Mouse (Mus musculus): Measurements from ENCODE around the gene Ulk3. TPM values are rescaled to one million over a fixed set of nuclear protein-coding genes. Genes with fewer than 3 reads are reported as not detected.

Ulk3 gene
- total RNA-seq, 2 experiments from 2014 or later: 23.0 to 31.3 TPM

DNA sequence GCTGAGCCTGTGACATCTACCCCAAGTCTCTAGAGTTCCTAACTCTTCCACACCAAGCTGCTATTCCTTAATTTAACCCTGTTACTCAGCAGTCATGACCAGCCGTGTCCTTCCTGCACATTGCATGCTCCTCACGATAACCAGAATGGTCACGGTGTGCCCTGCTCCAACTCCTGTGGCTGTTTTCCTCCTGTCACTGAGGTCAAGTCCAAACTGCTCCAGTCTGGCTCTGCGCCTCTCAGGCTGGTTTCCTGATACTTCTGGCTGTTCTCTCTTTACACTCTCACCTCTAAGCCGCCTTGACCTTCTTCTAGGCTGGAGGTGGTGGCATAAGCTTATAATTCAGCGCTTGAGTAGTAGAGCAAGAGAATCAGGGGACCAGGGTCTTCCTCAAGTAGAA is 20.8 kb upstream of the Ulk3 start:
- DNase-seq: no peak

DNA sequence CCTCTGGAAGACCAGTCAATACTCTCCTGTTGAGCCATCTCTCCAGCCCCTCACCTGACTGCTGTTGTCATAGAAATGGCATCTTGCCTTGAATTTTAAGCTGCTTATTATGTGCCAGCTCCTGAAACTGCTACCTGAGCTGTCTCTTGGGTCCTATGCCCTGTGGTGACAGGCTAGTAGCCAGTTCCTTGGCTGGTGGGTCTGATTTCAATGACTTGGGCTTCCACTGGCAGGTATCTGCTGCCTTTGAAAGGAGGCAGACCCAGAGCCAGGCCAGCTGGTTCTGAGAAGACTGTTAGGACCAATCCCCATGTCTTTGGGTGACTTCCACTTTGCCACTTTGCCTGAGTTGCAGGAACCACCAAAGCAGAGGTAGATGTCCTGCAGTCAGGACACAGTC is 14.9 kb upstream of the Ulk3 start:
- DNase-seq: no peak

DNA sequence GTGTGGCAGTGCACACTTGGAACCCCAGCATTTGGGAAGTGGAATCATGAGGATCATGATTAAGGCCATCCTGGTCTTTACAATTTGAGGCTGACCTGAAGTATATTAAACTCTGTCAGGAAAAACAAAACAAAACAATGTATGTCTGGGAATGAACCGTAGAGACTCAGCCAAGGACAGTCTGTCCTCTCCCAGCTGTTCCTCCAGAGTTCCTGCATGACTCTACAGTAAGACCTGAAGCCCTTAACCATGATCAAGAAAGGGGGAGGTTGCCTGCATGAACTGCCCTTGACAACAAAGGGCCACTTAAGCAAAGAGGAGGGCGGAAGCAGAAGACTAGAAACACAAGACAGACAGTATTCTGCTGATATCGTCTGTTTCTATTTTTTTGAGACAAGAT is 13.7 kb upstream of the Ulk3 start:
- no peak for DNase-seq

DNA sequence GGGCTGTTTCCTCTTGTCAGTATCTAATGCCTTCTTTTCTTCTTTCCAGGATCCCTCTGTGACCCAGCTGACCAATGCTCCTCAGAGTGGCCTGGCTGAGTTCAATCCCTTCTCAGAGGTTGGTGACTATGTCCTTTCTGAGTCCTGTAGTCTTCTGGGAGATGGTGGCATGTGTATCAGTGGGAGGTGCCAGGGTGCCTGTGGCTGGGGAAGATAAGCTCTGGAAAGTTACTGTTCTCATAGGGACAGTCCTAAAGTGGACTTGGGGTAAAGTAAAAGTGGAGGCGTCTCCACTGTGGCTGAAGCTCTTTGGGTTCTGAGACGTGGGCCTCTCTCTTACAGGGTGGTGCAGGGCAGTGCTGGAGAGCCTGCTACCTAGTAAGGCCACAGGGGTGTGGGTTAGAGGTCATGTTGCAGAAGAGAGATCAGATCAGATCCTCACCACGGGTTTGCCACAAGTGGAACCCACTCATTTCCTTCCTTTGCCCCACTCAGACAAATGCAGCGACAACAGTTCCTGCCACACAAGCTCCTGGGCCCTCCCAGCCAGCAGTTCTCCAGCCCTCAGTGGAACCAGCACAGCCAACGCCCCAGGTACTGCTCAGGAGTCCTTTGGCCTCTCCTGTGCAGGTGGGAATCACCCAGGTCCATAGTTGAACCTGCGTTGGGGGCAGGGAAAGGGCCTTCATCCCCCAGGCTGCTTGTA is 12.0 kb upstream of the Ulk3 start:
- no peak for DNase-seq

DNA sequence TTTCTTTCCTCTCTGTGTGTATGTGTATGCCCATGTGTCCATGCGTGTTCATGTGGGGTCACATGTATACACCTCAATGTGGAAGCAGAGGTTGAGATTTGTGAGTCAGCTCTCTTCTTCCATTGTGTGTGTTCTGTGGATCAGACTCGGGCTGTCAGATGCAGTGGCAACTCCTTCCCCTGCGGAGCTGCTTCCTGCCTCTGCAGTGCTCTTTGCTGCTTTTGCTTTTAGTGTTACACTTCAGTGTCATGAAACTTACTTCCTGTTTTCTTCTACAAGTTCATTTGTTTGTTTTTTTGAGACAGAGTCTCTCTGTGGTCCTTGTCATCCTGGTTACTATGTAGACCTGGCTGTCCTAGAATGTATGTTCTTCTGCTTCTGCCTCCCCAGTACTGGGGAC is 4.3 kb upstream of the Ulk3 start:
- DNase-seq: no peak

DNA sequence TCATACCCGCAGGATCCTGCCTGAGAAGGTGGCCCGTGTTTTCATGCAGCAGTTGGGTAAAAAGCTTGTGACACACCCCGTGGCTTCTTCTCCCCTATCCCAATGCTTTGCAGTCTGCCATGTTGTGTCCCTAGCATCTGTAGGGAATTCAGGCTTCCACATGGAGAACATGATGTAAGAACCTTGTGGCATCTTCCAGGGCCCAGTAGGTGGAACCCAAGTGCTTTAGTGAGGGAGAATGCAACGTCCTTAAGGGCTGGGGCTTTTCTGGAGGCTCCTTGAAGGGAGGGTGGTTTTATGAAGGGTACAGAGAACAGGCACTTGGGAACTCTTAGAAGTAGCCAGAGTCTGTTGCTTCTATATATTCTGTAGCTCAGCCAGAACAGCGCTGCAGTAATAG is 1.5 kb downstream of the Ulk3 start:
- DNase-seq: no peak

DNA sequence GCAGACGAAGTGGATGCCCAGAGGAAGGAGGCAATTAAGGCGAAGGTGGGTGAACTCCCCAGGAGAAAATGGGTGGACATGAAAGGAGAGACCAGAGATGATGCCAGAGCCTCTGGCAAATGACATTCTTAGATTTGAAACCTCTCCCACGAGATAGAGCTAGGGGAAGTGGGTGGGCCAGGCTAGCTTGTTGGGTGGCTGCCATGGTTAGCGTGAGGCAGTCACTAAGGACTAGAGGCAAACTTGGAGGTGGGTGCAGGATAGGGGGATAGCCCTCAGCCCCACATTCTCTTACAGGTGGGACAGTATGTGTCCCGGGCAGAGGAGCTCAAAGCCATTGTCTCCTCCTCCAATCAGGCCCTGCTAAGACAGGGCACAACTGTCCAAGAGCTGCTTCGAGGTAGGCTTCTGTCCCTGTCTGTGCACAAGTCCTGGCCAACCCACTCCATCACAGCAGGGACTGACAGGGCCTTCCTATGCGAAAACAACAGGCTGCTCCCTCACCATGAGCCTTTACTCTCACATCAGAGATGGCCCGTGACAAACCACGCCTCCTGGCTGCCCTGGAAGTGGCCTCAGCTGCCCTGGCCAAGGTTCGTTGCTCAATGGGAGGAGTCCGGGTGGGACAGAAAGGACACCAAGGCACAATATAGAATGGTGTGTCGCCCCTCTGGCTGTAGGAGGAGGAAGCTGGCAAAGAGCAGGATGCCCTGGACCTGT is 4.4 kb downstream of the Ulk3 start:
- no peak for DNase-seq

DNA sequence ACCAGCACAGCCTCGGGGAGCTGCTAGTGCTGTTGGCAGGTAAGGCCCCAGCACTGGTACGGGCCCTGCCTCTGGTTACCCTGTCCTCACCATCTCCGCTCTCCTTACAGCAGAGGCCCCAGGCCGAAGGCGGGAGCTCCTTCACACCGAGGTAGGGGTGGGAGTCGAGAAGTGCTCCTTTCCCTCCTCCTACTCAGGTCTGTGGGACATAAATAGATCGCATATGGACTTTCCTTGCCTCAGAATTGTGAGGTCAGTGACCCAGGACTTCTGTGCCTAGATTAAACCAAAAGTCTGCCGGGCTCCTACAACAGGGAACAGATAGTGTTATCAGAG is 4.9 kb downstream of the Ulk3 start:
- DNase-seq: no peak

DNA sequence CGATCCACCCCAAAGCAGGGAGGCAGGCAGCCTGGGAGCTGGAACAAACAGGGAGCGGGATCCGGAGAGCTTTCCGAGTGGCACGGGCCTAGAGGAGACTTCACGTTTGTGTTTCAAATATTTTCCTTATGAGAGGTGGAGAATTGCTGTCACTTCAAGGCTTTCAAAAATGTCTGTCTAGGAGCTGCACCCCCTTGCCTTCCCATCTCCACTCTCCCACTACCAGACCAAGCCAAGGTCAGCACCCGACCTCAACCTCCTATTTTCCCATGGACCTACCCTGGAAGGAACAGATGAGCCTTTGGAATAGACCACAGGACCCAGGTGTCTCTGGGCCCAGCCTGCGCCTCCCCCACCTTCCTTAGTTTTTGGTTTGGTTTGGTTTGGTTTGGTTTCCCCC is 8.0 kb downstream of the Ulk3 start:
- DNase-seq: no peak

DNA sequence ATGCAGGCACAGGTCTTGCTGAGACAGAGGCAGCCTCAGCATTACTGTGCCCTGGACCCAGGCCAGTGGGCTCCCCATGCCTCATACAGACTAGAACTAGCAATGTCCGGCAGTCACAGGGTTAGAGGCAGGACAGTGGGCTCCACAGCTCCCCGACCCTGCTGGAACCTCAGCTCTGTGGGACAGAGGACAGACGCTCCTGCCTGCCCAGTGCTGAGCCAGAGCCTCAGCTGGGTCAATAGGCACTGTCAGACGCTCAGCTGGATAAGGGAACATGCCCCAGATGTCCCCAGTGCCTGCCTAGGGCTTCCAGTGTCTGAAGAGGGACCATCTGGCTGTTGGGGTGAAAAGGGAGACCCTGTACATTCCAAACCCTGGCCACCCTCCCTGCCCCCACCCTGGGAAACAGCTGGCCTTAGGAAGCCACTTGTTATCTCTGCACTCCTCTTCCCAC is 8.7 kb downstream of the Ulk3 start:
- no peak for DNase-seq

DNA sequence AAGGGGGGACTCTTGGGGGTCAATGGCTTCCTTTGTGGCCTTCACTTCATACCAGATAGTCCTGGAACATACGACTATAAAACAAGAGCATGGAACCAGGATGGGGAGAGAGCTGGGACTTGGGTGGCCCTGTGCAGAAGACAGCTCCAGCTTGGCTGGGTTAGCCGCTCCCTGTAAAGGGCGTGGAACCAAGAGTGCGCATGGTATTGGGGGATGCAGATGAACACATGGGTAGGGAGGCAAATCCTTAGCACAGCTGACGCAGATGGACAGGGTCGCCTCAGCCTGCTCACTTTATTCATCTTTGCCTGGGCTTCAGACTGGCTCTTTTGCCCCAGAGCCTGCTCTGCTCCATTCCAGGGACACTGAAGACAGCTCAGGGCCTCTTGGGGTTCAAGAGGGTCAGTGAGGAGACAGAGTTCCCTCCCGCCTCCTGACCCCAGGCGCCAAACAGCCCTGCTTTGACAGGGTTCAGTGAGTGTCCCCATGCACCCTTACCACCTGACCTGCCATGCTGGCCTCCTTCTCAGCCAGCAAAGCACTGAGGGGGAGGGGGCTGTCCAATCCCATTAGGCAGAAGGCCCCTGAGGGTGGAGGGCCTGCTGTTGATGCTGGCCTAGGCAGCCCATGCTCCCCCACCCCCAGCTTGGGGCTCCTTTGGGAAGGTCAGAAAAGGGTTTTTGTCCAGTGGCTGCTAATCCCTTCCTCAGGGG is 9.8 kb downstream of the Ulk3 start:
- no peak for DNase-seq

DNA sequence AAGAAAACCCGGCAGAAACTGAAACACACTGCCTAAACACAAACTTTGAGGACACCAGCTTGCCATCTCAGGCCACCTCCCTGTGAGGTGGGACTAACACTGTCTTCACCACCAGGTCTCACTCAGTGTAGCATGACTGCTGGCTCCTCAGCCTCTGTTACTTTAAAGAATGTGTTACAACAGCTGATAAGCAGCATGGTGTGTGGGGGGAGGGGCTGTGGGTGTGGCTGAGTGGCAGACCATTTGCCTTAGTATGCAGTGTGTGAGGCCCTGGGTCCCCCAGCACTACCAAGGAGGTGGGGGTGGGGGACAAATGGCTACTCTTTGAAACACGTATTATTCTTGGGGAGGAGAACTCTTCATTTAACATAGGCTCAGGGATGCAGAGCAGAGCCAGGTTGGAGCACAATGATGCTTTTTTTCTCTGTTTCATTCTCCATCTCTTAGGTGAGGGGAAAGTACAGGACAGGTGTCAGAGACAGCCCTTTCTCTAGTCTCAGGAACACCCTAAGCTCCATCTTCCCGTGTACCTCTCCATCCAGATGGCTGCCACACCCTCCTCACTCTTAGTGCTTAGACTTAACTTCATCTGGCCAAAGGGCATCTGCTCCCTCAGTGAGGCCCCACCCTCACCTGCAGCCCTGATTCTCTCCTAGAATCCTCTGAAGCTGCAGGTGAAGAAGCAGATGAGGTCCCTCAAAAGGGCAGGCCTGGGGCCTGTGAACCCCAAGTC is 11.5 kb downstream of the Ulk3 start:
- no peak for DNase-seq

DNA sequence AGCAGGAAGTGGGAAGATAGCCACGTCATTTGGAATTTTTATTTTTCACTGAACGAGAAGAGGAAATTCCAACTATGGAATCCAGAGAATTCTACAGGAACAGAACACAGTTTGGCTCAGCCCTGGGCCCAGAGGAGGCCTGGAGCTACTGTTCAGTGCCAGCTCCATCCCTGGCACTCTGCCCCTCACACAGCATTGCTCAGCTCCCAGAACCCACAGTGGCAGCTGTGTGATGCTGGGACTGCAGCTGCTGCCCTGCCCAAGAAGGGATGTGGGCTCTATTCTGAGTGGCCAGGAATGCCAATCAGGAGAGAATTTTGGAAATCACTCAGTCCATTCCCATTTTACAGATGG is 12.1 kb downstream of the Ulk3 start:
- peak; percentile 62 to 76 for DNase-seq

DNA sequence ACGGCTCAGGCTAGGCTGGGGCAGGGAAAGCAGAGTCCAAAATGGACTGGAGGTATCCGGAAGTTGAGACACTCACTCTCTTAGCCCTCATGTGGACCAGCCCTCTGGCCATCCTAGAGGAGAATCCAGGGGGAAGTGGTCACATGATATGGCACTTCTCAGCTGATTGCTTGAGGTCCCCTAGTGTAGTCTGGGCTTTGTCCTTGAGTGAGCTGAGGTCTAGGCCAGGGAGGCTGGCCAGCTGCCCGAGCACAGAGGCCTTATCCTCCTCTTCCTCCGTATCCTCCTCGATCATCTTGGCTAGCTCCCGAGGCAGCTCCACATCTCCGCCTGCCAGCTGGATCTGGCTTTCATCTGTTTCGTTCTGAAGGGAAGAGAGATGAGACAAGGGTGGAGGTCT is 12.8 kb downstream of the Ulk3 start:
- DNase-seq: no peak

DNA sequence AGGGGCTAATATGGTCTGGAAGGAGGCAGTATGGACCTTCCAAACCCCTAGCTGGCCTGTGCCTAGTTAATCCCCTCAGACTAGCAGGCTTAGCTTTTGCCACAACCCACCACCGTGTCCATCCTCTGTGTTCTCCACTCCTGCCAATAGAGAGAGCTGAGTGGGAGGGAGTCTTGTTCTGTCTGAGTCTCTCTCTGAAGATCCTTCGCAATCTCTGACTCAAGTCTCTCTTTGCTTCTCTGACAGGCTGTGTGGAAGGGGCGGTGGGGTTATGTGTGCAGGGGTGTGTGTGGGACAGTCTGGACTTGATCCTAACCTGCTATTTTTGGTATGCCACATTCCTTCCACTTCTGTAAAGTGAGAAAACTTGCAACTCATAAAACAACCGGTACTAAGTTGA is 15.6 kb downstream of the Ulk3 start:
- DNase-seq: no peak

DNA sequence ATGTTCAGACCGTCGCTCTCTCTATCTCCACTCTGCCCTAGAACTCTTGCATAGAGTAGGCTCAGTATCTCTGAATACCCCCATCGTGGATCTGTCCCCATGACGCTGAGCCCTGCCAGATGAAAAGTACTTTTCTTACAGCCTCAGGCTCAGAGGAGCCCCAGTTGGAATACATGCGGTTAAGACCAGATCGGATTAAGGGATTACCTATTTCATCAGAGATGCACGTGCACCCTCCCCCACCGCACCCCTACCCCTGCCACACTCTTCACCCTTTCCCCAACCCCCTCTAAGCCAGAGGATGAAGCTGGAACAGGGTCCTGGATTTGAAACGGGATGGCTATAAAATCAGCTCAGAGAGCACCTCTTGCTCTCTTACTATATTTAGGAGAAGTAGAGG is 16.3 kb downstream of the Ulk3 start:
- DNase-seq: no peak

DNA sequence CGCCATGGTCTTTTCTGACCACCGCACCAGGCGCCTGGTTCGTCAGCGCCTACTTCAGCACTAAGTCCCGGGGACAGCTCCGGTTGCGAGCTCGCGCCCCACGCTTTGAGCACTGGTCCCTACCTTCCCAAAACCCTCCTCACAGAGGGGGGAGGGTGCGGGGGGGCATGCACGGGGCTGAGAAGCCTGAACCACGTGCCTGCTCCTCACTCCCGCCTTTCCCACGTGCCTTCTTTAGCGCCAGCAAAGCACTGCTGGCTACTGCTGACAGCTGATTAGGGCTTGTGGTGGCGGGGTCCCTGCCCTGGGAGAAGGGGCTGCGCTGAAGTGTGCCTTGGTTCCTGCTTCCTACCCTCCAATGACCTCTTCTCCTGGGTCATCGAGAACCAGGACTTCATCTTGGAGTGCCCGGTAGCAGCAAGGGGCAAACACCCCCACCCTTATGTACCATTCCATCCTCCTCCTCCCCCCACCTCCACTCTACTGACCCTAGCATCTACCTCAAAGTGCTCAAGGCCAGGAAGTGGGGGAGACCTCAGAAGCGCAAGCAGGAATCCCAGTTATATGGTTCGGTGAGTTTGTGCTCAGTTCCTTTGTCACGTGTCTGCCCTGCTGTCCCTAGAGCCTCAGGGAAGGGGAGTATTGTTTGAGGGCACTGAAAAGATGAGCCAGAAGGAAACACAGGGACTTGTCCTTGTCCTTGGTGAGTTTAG is 17.0 kb downstream of the Ulk3 start, which contains the start of gene Cplx3:
Gene Cplx3, minus strand, starts transcription at position 143 of the 713 bp plus-strand sequence.
- no peak for DNase-seq

DNA sequence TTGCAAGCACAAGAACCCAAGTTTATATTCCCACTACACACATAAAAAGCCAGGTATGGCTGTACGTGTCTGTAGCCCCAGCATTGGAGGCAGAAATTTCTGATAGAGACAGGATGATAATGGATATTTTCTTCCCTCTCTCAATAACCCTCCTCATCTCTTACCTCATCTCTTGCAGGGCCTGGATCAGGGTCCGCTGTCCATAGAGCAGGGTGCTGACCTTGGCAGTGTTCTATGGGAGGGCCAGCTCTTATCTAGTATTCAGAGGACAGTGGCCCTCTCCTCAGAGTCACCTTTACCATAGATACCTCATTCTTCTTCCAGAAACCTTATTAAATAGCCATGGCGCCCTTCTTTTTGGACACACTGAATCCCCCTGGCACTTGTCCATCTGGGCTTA is 20.6 kb downstream of the Ulk3 start:
- DNase-seq: no peak

DNA sequence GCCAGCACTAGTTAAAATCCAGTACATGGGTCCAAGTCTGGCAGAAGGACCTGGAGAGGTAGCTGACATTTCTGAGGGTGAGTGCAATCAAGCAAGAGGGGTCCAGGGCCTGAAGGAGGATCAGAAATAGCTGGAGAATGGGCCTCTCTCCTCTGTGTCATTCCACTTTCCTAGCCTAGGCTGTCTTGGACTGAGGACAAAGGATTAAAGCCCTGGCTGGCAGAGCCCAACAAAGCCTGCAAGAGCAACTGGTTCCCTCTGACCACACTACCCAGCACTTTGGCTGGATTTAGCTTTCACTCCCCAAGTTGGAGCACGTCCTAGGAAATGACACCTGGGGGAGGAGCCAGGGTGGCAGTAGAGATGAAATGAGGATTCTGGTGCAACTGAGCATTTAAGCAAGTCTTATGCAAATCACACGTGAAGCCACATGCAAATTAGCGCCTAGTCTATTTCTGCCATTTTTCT is 21.1 kb downstream of the Ulk3 start:
- DNase-seq: no peak

DNA sequence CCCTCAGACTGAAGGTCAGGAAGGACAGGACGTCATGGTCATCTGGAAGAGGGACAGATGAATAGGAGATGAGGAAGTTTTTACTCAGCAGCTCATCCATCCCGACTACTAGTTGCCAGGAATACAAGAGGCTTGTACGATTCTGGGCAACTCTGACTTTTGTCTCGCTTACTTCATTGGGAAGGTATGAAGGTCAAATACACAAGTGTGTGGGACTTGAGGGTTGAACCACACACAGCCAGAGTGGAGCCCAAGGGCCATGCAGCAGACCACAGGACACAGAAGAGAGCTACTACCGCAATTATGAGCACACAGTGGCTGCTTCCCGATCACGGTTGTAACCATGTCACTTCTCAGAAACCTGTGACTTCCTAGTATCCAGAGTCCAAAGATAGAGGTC is 23.3 kb downstream of the Ulk3 start:
- DNase-seq: no peak

DNA sequence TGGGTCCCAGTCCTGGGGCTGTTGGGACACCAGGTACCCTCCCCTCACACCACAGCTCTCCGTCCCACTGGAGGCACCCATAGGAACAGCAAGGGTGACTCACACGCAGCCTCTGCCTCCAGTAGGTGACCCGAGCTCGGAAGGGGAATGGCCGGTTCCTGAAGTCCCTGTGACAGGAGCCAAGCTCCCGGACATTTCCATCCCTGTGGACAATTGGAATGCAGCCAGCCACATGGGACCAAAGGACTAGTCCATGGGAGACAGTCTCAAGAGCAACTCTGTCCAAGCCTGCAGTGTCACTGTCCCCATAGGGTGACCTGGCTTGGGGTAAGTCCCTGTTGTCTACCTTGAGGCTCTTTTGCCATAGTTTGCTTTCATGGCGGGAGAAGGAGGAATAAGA is 24.7 kb downstream of the Ulk3 start:
- DNase-seq: no peak

DNA sequence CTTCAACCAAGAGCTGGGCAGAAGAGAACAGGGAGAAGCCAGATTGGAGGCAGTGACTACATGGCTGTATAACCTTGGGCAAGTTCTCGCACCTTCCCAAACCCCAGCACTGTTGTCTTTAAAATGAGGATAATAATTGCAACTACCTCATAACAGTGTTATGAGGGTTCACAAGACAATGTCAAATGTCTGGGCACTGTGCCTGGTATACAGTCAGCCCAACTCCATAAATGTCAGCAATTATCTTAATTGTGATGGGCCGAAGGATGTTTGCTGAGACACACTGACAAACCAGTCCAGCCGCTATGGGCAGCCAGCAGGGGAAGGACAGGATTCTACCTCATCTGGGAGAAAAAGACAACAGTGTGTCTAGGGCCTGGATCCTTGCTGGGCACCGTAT is 25.5 kb downstream of the Ulk3 start:
- DNase-seq: no peak

Measured in layer of hippocampus, postnatal 36 days (tissue).